Mouse (Mus musculus) stomach, embryonic 15.5 days (tissue): ENCODE measurements around the gene Ccdc80. TPM values are rescaled to one million over a fixed set of nuclear protein-coding genes. Genes with fewer than 3 reads are reported as not detected.

Source experiments
- ATAC-seq: fragments of 200-750 bp; cut with Nextera tagmentation; 2 replicates; pipeline ENCODE4 v1.8.0; 2017; ENCODE audit warnings: low read depth, moderate number of reproducible peaks, moderate TSS enrichment; ENCODE audit not compliant: insufficient read depth, low FRiP score
- H3K27ac ChIP-seq: fragments of 300-500 bp; sonication (generic); 2 replicates; pipeline ENCODE4 v1.5.1; 2015; ENCODE audit warnings: mild to moderate bottlenecking, inconsistent platforms
- H3K27me3 ChIP-seq: fragments of 300-500 bp; sonication (generic); replicated peaks from 2 replicates; pipeline ENCODE4 v1.6.1; 2015; ENCODE audit warnings: inconsistent platforms
- H3K36me3 ChIP-seq: fragments of 300-500 bp; sonication (generic); 2 replicates; pipeline ENCODE4 v1.6.1; 2015; ENCODE audit warnings: inconsistent platforms
- H3K4me1 ChIP-seq: fragments of 300-500 bp; sonication (generic); 2 replicates; pipeline ENCODE4 v1.6.1; 2015; ENCODE audit warnings: inconsistent platforms
- H3K4me2 ChIP-seq: fragments of 300-500 bp; sonication (generic); 2 replicates; pipeline ENCODE4 v1.6.1; 2015; ENCODE audit warnings: mild to moderate bottlenecking, inconsistent platforms
- H3K4me3 ChIP-seq: fragments of 300-500 bp; sonication (generic); replicated peaks from 2 replicates; pipeline ENCODE4 v1.5.1; 2015; ENCODE audit warnings: inconsistent platforms
- H3K9ac ChIP-seq: fragments of 300-500 bp; sonication (generic); 2 replicates; pipeline ENCODE4 v1.6.1; 2015; ENCODE audit warnings: inconsistent platforms
- H3K9me3 ChIP-seq: fragments of 300-500 bp; sonication (generic); 2 replicates; pipeline ENCODE4 v1.6.1; 2016; ENCODE audit warnings: inconsistent platforms
- WGBS: fragments of 180-500 bp; shearing (Covaris S2); methylation state at CpG from one replicate; pipeline ENCODE4 v1.1.7; 2015; 5-methylcytosine and 5-hydroxymethylcytosine counted together
- polyA plus RNA-seq: library from polyadenylated mRNA; unstranded; fragments of >200 nt; fragmentation: Nextera tagmentation; extraction: Ambion mirVana; gene quantifications from 2 replicates; pipeline ENCODE4 v1.2.1, GENCODE M21; 2015

The Ccdc80 gene
- polyA plus RNA-seq, 1 experiment from 2014 or later: 98.3 TPM

- WGBS: under 1% methylated on average over 61 of the region's 64 CpGs
- no peaks in the 10 kb centered on the region for H3K27me3 ChIP-seq
- peak within 1 kb of the TSS; percentile 83 for H3K9ac ChIP-seq
- peak within 1 kb of the TSS; percentile 95 for H3K27ac ChIP-seq
- H3K9me3 ChIP-seq: no peaks in the 10 kb centered on the region
- peaks cover 8% of the 10 kb centered on the region; the same call in 1 of the 2 replicates for H3K4me1 ChIP-seq
- ATAC-seq: peak; percentile 97
- H3K4me3 ChIP-seq: peak within 1 kb of the TSS; percentile 97
- H3K36me3 ChIP-seq: no peaks in the 10 kb centered on the region
- H3K4me2 ChIP-seq: peak within 1 kb of the TSS; percentile 76
These were observed 65.6 kb downstream of the Ccdc80 start, which contains the start of the genes Slc35a5 and Atg3 for GRCm38 (mm10) chr16:45158522-45159388. Gene Slc35a5 (minus strand): TSS chr16:45158706. Gene Atg3 (plus strand): TSS chr16:45158785.

- WGBS: 2% methylated on average over 11 of the region's 11 CpGs
- H3K9ac ChIP-seq: peak overlapping the region; percentile 83
- no peaks in the 10 kb centered on the region for H3K27me3 ChIP-seq
- H3K27ac ChIP-seq: peak overlapping the region; percentile 95
- peaks cover 8% of the 10 kb centered on the region; the same call in 1 of the 2 replicates for H3K4me1 ChIP-seq
- H3K36me3 ChIP-seq: no peaks in the 10 kb centered on the region
- ATAC-seq: no peak
- H3K4me3 ChIP-seq: peak overlapping the region; percentile 97
- H3K9me3 ChIP-seq: no peaks in the 10 kb centered on the region
- peak overlapping the region; percentile 64 for H3K4me2 ChIP-seq
These were observed 66.2 kb downstream of the Ccdc80 start for GRCm38 (mm10) chr16:45159389-45159716.

Other genes starting within 250 kb of the Ccdc80 start
- 0.17 TPM in 1 of 2 replicates, not detected in the other for gene Cd200r2, start 226.3 kb upstream of the Ccdc80 start, polyA plus RNA-seq
- 1.4 and 1.6 TPM in 2 replicates for gene Cd200r3, start 149.7 kb upstream of the Ccdc80 start, polyA plus RNA-seq
- gene Slc35a5, start 65.3 kb downstream of the Ccdc80 start, polyA plus RNA-seq: 16.7 and 20.0 TPM in 2 replicates
- 42.4 and 43.7 TPM in 2 replicates for gene Atg3, start 65.4 kb downstream of the Ccdc80 start, polyA plus RNA-seq
- gene Btla, start 130.9 kb downstream of the Ccdc80 start, polyA plus RNA-seq: 0.19 and 0.33 TPM in 2 replicates